Mouse (Mus musculus) brain, embryonic 14.5 days (tissue): ENCODE measurements around the gene Cep162. TPM values are rescaled to one million over a fixed set of nuclear protein-coding genes. Genes with fewer than 3 reads are reported as not detected.

Source experiments
- DNase-seq: peaks from one replicate; pipeline ENCODE4 v3.0.0-alpha.2; 2011; ENCODE audit warnings: low read depth
- CTCF ChIP-seq: fragments of 200-500 bp; IDR thresholded peaks from 2 replicates; pipeline ENCODE4 v1.5.1; 2012; ENCODE audit warnings: inconsistent platforms, mild to moderate bottlenecking, moderate library complexity, borderline replicate concordance; ENCODE audit not compliant: insufficient read depth, insufficient read length; ENCODE audit errors: extremely low read depth
- POLR2A ChIP-seq: fragments of 200-500 bp; IDR thresholded peaks from 2 replicates; pipeline ENCODE4 v1.6.1; 2012; ENCODE audit warnings: mild to moderate bottlenecking, inconsistent platforms, borderline replicate concordance; ENCODE audit not compliant: poor library complexity, insufficient read depth, insufficient read length, severe bottlenecking; ENCODE audit errors: extremely low read depth
- polyA plus RNA-seq: library from polyadenylated mRNA; depleted of rRNA; stranded (reverse); fragments of >200 nt; gene quantifications from 2 replicates; pipeline ENCODE4 v1.2.3, GENCODE M21; 2012; rRNA removed

The Cep162 gene
- polyA plus RNA-seq, result 6.3 and 8.8 TPM in 2 replicates

DNA sequence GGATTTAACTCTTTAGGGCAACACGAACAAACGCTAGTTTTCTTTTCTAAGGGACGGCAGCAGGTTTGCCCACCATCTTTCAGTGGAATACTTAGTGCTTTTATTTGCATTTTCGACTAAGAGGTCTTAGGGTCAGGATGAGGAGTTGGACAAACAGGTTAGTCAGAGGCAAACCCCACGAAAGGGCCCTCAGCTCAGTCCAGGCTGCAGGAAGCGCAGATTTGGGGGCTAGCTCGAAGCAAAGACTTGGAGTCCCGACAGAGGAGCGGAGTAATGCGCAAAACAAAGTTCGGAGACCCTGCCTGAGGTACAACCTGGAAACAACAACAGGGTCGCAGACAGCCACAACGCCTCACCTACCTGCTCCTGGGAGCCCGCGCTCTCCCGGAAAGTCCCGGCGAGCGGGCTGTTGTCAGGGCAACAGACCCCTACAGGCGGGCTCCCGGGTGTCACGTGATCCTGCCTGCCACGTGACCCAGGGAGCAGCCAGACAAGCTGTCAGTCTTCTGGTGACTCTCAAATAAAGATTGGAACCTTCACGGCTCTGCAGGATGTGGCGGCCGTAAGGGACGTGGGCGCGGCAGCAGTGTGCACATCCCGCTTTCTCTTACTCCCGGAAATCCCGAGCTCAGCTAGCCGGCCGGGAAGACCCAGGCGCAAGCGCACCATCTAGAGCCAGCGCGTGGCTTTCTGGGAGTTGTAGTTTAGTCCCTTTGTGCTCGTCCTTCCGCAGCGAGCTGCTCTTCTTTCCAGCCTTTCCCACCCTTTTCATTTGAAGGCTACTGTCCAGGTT lies at the start of gene Cep162:
TSS of gene Cep162 (minus strand) at position 634 of the 793 bp plus-strand sequence.
- DNase-seq, result peak; percentile 97
- TF ChIP-seq POLR2A, result peak; percentile 55; the same call in 1 of the 2 replicates
- no peak for TF ChIP-seq CTCF

DNA sequence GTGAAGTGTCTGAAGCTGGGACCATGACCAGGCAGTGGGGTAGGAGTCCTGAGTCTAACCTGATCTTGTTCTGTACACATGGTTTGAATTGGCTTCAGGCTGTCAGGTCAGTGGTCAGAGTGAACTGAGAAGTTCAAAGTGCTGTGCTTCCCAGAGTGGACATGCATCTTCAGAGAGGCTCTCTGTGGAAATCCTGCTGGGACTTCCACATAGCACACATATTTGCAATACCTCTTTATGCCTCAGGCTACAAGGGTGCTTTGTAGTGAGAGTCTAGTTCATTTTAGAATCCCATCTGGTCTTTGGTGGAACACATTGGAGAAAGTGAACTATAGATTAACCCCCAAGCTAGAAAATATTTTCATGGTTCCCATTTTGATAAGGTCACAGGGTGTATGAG lies 47.9 kb upstream of the Cep162 start:
- peak; percentile 13 for DNase-seq
- TF ChIP-seq POLR2A (no peak), CTCF (no peak)

DNA sequence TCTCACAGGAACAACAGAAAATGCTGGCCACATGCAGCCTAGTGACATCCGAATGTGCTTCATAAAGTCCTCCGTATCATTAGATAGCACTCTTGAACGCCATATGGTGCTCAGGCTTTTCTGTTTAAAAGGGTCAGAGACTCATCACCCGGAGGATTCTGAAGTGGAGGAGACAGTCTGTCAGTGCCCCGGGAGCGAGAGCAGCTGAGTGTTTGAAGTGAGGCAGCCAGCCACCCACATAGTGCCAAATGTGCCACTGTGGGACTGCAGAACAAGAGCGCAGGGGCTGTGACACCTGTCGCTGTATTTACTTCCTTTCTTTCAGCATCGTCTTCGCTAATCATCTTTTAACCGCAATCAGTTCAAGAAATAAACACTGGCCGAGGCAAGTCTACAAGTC lies 43.6 kb upstream of the Cep162 start:
- TF ChIP-seq POLR2A (no peak), CTCF (no peak)
- DNase-seq, result peak; percentile 40

DNA sequence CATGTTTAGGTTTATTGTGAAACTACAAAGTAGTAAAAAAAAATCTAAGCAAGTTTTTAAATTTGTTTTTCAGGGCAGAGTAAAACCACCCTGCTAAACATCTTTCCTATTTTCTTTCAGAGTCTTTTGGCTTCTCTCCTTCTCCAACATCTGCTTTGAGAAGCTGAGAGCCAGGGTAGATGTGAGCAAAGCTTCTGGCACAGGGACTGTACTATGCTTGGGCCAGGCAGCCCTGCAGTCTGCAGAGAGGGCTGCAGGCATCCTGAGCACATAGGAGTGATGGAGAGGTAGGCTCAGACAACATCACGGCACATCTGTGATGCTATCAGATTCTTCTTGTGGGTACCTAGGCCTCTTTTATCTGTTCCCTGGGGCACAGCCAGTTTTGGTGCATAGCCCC lies 42.2 kb upstream of the Cep162 start:
- DNase-seq, result no peak
- TF ChIP-seq CTCF (no peak), POLR2A (no peak)

DNA sequence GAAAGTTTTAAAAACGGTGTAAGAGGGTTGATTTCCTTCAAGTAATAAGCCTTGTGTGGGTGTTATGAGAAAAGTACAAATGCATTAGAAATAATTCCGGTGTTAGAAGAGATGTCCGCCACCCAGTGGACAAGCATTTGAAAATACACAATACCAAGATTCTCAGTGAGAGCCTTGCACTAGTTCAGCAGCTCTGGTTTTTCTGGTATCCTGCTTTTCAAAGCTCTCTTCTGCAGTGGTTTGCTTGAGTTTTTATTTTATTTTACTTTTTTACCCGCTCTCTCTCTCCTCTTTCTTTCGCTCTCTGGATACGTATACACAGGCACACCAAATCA lies 327 bp upstream of the Cep162 start:
- no peak for DNase-seq

DNA sequence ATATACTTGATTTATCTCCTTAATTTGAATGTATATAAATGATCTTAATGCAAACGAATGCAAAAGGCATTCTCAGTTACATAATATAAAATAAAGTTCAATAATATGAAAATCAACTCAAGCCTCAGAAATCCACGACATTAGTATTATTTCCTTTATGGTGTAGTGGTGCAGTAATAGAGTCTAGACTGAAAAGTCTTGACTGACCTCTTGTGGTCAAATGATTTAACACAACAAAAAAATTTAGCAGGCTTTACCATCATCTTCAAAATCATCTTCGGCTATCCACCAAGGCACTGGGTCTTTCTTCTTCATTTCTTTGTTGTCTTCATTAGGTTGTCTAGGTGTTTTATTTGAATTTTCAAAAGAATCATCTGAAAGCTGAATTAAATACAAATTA lies 7.2 kb downstream of the Cep162 start:
- peak; percentile 45 for DNase-seq
- no peak for TF ChIP-seq POLR2A
- TF ChIP-seq CTCF, result no peak

More for the DNA sequence above, 327 bp upstream of the Cep162 start:
- TF ChIP-seq POLR2A (no peak), CTCF (peak; percentile 48; the same call in 1 of the 2 replicates)

DNA sequence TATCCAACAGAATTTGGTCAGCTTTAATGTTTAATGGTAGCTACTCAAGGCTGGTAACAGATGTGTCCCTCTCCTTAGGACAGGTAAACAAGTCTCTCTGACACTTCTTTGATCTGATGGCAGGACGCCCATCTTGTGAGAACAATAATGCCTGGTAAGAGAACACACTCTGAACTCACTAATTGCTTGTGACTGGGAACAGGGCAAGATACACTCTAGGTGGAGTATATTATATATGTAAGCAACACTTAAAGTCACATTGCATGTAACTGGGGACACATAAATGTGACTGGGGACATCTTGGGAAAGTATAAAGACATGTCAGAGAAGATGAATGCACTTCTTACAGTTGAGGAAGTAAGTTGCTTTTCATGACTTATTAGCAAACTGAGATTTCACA lies 7.7 kb downstream of the Cep162 start:
- no peak for DNase-seq

DNA sequence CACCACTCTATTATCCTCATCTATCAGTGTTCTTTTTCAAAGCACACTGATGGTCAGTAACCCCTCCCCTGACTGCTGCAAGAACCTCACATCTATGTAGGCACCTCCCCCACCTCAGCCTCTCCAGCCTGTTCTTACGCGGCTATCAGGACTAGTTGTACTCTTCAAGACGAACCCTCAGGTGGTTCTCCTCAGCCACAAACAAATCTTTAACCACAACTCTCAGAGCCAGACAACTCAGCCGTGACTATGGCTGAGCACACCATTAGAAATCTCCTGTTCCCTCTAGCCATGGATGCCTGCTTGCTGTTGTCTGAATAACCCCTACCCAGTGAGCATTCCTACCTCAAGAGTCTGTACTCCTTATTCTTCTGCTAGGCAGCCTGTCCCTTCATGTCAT lies 42.1 kb downstream of the Cep162 start:
- TF ChIP-seq CTCF, result no peak
- TF ChIP-seq POLR2A, result no peak
- no peak for DNase-seq

More for the DNA sequence above, 7.7 kb downstream of the Cep162 start:
- TF ChIP-seq CTCF, result no peak
- TF ChIP-seq POLR2A, result no peak

DNA sequence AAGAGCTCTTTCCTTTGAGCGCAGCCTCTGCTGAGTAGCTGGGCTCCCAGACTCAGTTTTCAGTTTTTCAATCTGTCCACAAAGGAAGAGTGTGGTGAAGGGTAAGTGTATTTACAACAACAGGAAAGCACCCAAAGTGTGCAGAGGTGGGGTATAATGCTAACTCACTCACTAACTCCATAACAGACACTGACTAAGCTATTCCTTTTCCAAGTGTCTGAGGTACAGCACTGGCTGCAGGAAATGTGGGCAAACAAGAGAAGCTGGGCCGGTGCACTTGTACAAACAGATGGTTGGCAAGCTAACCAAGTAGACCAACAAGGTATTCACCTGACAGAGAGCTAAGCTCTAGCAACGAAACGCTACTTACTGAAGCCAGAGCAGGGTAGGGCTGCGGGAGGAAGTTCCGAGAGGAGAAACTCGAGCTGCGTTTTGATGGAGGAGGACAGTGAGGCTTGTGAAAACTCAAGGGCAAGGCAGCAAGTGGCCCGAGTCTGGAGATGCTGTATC lies 44.5 kb downstream of the Cep162 start:
- TF ChIP-seq POLR2A (no peak), CTCF (no peak)
- no peak for DNase-seq

DNA sequence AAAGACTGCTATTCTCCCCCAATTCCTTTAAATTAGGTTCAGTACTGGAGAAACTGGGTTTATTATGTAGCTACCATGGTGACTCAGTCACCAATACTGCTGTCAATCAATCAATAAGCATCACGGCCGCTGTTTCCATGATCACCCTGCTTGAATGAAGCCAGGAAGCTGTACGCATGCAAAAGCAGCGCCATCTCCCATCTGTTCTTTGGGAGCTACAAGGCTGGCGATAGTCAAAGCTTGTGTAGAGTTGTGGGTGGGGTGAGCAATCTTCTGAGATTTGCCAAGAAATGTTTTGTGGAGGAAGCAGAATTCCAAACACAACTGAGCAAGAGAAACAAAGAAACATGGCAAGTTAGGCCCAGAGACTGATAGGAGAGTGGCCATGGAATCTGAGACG lies 52.9 kb downstream of the Cep162 start:
- TF ChIP-seq POLR2A (no peak), CTCF (no peak)
- peak; percentile 16 for DNase-seq

DNA sequence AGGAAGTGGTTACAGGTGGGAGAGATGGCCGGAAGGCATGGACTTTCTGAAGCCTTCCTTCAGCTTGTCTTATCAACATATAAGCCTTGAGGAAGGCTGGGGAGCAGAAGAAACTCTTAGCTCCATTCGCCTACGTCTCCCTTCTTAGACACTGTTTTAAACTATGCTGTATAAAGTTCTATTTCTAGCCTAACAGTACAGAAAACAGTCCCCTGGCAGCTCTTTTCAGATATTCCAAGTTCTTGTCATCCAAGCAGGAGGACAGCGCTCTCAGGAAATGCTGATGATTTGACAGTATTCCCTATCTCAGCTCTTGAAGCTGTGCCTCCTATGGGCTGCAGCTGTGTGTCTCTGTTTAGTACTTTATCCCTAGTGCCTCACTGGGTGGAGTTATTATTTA lies 54.4 kb downstream of the Cep162 start:
- DNase-seq, result no peak
- TF ChIP-seq CTCF (no peak), POLR2A (no peak)

DNA sequence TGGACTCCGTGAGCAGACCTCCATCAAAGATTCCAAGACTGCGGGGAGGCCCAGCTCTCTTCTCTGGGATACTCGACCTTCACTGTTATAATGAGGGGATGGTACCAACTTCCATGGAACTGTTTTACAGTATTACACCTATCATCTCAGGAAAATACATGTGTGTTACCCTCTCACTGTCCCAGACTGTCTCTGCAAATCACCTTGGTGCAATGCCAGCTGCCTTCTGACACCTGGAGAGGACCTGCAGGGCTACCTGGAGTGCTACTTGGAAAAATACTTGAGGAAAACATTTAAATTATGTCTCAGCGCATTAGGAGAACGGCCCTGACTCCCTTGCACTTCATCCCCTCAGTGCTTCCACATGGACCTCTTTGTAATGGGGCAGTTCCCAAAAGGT lies 54.9 kb downstream of the Cep162 start:
- DNase-seq, result no peak
- TF ChIP-seq CTCF, result no peak
